Mouse (Mus musculus): ENCODE results near the gene Map3k5.

DNA sequence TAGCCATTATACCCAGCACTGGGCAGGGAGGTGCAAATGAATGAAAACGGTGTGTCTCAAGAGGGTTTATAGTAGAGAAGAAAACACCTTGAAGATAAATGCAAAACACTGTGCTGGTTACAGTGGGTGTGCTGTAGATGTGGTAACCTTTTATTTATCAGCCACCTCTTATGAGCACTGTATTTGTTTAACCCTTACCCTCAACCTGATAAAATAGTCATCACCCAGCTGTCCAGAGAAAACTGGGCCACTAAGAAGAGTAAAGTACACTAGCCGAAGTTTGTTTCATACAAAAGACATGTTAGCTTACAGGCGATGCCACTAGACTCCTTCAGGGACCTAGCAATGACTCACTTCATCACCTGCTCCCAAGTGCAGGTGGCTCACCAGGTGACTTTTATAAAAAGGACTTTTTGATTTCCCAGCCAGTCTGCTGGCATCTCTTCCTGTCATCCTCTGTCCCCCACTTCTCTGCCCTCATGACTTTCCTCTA lies 235.0 kb downstream of the Map3k5 start:
- TF ChIP-seq CTCF (IDR thresholded peaks at IDR 0.05; ENCODE audit: borderline replicate concordance, extremely low read depth, insufficient read depth, insufficient read length) (no peak), POLR2A (IDR thresholded peaks at IDR 0.05; ENCODE audit: borderline replicate concordance, extremely low read depth, insufficient read depth, insufficient read length, poor library complexity, severe bottlenecking) (no peak)
